Mouse (Mus musculus) cerebellum, adult 2 months (tissue): ENCODE results near the gene Kcnb1.

Source experiments
- CTCF ChIP-seq: fragments of 200-500 bp; IDR thresholded peaks from 2 replicates; pipeline ENCODE4 v1.5.1; 2011; ENCODE audit warnings: low read depth, mild to moderate bottlenecking, control low read depth, low read length, moderate library complexity, borderline replicate concordance; ENCODE audit not compliant: insufficient read depth
- POLR2A ChIP-seq: fragments of 200-500 bp; IDR thresholded peaks from 2 replicates; pipeline ENCODE4 v1.6.1; 2011; ENCODE audit warnings: low read length, control low read depth, borderline replicate concordance; ENCODE audit not compliant: insufficient read depth

DNA sequence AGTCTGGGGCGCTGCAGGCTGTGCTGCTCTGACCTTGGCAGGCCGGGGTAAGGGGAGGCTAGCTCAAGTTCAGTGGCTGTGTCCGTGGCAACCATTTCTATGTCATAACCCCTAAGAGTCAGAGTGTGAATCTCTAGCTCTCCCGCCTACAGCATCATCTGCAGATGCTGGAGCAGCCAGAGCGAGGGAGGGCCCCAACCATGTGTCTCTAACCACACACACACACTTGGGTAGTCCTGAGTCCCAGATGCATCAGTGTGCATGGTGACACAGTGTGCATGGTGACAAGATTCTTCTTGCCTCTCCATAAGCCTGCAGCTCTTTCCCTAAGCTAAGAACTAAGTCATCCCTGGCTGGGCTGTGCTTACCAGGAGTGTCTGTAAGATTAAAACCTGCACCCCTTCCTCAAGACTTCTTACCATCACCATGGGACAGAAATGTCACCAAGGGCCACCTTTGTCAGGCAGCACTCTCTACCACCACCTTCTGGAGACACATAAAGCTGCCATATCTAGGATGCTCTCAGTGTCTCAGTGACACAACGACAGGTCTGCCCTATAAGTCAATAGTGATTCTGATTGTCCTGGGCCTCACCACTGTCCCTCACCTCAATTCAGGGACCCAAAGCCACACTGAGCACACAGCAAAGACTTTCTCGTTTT lies 13.7 kb upstream of the Kcnb1 start:
- TF ChIP-seq CTCF (no peak; the same call in 1 of the 2 replicates), POLR2A (no peak)
